Mouse (Mus musculus) heart, adult 9 months (tissue): ENCODE results near the gene Zfp2.

Source experiments
- DNase-seq, 2 experiments: peaks; one replicate each; pipeline ENCODE4 v3.0.0; 2022; ENCODE audit warnings: low spot score in 2 of 2

Zfp2 gene

GRCm38 (mm10) chr11:50878641-50879040 is 37.3 kb downstream of the Zfp2 start:
- DNase-seq = no peak

DNA sequence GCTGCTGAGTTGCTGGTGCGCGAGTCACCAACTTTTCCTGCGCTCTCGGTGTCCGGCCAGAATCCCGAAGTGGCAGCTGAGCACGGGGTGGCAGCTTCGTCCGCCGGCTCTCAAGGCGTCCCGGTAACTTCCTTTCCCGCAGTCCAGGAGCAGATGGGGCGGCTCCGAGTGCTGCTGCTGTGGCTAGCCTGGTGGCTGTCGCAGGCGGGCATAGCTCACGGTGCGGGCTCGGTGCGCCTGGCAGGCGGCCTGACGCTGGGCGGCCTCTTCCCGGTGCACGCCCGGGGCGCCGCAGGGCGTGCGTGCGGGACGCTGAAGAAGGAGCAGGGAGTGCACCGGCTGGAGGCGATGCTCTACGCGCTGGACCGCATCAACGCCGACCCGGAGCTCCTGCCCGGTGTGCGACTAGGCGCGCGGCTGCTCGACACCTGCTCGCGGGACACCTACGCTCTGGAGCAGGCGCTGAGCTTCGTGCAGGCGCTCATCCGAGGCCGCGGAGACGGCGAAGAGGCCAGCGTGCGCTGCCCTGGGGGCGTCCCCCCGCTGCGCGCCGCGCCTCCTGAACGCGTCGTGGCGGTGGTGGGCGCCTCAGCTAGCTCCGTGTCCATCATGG is 64.9 kb downstream of the Zfp2 start:
- no peak for DNase-seq

- no peak for DNase-seq
These were observed 65.7 kb downstream of the Zfp2 start, which contains the start of gene Grm6 for GRCm38 (mm10) chr11:50850177-50850735. Gene Grm6, plus strand, starts transcription at chr11:50850685.

DNA sequence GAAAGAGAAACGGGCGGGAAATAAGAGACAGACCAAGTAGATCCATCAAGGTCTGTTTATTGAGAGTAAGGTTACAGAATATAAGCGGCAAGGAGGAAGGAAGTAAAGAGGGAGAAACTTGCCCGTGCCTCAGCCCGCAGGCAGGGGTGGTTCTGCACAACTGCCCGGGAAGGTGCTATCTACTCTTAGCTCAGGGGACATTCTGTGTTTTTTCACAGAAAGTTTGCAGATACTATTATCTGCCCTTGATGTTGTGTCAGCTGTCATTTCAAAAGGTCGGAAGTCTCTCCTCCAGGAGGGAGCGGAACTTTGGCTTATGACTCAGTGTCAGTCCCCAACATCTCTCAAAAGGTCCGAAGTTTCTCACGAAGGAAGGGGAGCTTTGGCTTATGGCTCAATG is 66.7 kb downstream of the Zfp2 start:
- no peak for DNase-seq
